In the genomic region with DNA sequence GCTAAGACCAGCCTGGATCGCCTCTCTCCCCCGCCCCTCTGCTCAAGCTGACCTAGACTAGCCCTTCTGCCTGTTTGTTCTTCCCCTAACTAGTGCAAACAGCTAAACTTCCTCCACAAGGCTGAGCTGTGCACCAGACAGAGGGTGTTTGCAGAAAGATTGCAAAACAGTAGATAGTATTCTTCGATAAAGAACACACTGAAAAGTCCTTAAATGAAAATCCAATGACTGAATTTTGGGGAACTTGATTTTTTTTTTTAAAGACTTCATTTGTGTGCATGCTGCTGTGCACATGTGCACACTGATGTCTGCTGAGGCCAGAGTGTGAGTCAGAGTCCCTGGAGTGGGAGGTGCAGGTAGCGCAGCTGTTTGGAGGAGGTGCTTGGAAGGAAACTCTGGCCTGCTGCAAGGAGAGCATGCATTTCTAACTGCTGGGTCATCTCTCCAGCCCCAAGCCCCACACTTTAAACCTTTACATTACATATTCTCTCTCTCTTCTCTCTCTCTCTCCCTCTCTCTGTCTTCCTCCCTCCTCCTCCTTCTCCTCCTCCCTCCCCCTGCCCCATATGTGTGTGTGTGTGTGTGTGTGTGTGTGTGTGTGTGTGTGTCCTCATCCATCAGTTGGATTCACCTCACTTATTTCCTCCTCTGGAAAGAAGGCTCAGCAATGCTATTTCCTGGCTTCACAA, we compare ENCODE assay signal across 8 mouse cellular contexts. TPM values are rescaled to one million over a fixed set of nuclear protein-coding genes. Genes with fewer than 3 reads are reported as not detected.
DNase-seq lines count a peak whose midpoint lies in the region; ATAC-seq and TF ChIP-seq lines count a peak whose summit lies in the region.

No protein-coding gene starts in this region.

- TF ChIP-seq CTCF in cortical plate, adult 2 months (IDR thresholded peaks at IDR 0.05; ENCODE audit: extremely low read depth, insufficient read depth, low read length): no peak

- no peaks in the 10 kb centered on the region for H3K9me3 ChIP-seq in kidney, embryonic 15.5 days (replicated peaks)
- no peaks in the 10 kb centered on the region for H3K9me3 ChIP-seq in liver, embryonic 13.5 days (replicated peaks)

- H3K27ac ChIP-seq in kidney, embryonic 15.5 days: peak overlapping the region; percentile 73
- H3K27ac ChIP-seq in cortical plate, adult 2 months (ENCODE audit: insufficient read depth, low read length): peak overlapping the region; percentile 51
- H3K27ac ChIP-seq in liver, embryonic 13.5 days: peak overlapping the region; percentile 89

- no peak for TF ChIP-seq POLR2A in cortical plate, adult 2 months (IDR thresholded peaks at IDR 0.05; ENCODE audit: extremely low read depth, insufficient read depth, low read length)

- no peak overlapping the region for H3K4me2 ChIP-seq in kidney, embryonic 15.5 days
- H3K4me2 ChIP-seq in liver, embryonic 13.5 days: peak overlapping the region; percentile 44

- H3K27me3 ChIP-seq in kidney, embryonic 15.5 days: no peaks in the 10 kb centered on the region
- H3K27me3 ChIP-seq in liver, embryonic 13.5 days: no peaks in the 10 kb centered on the region

- intact Hi-C loops in heart, postnatal 10 days (cut with DNase I): no loop called here

- ATAC-seq in kidney, embryonic 15.5 days (replicated peaks; ENCODE audit: low FRiP score): peak; percentile 76
- peak; percentile 28 for ATAC-seq in CD4-positive, CD25-positive, alpha-beta regulatory T cell, adult 4 months
- ATAC-seq in liver, embryonic 13.5 days (ENCODE audit: low read depth): peak; percentile 54
- ATAC-seq in neutrophil, adult 5-6 weeks (ENCODE audit: extremely low read depth, insufficient number of reproducible peaks, low FRiP score, poor library complexity, severe bottlenecking): peak; percentile 78

- H3K36me3 ChIP-seq in kidney, embryonic 15.5 days: no peaks in the 10 kb centered on the region
- H3K36me3 ChIP-seq in liver, embryonic 13.5 days: peaks cover 17% of the 10 kb centered on the region

- no peak overlapping the region for H3K9ac ChIP-seq in kidney, embryonic 15.5 days
- peak overlapping the region; percentile 44 for H3K9ac ChIP-seq in liver, embryonic 13.5 days

- H3K4me3 ChIP-seq in kidney, embryonic 15.5 days (replicated peaks): no peak overlapping the region
- no peak overlapping the region for H3K4me3 ChIP-seq in cortical plate, adult 2 months (ENCODE audit: insufficient read depth, low read length)
- peak overlapping the region; percentile 16; the same call in 1 of the 2 replicates for H3K4me3 ChIP-seq in liver, embryonic 13.5 days (replicated peaks)

- no peak for DNase-seq in kidney, postnatal 14 days
- DNase-seq in heart, postnatal 10 days: peak; percentile 55 to 58
- no peak for DNase-seq in liver, embryonic 13.5 days
- no peak for DNase-seq in embryo, embryonic 10.5 days (ENCODE audit: low spot score)

- 55% methylated on average over 4 of the region's 4 CpGs for WGBS in kidney, embryonic 15.5 days
- 17% methylated on average over 4 of the region's 4 CpGs for WGBS in liver, embryonic 13.5 days (ENCODE audit: insufficient replicate concordance)

- H3K4me1 ChIP-seq in kidney, embryonic 15.5 days: peaks cover 27% of the 10 kb centered on the region
- peaks cover 2% of the 10 kb centered on the region; the same call in 1 of the 2 replicates for H3K4me1 ChIP-seq in cortical plate, adult 2 months (ENCODE audit: control insufficient read depth, insufficient read depth, low read length)
- peaks cover 97% of the 10 kb centered on the region for H3K4me1 ChIP-seq in liver, embryonic 13.5 days (replicated peaks)

RNA-seq across cellular contexts. Expression of a gene that starts 29.0 kb away (rescaled TPM):
- polyA plus RNA-seq in kidney, embryonic 15.5 days (2015; fragmentation: Nextera tagmentation; extraction: Ambion mirVana): 9.2 and 9.8 TPM in 2 replicates
- polyA plus RNA-seq in CD4-positive, CD25-positive, alpha-beta regulatory T cell, adult 4 months (2017; shearing (Covaris generic)): 10 to 100 TPM; 74.5 to 78.4 TPM
- polyA plus RNA-seq in cortical plate, adult 2 months (2012; rRNA removed): 4.4 and 5.5 TPM in 2 replicates
- total RNA-seq in heart, postnatal 10 days (2021): 1 to 10 TPM; 4.0 to 5.2 TPM
- 14.0 and 20.3 TPM in 2 replicates for polyA plus RNA-seq in liver, embryonic 13.5 days (2015; fragmentation: Nextera tagmentation; extraction: Ambion mirVana)
- 102 and 108 TPM in 2 replicates for total RNA-seq in neutrophil, adult 5-6 weeks (2017)

RNA-seq across cellular contexts. Expression of a gene that starts 34.1 kb away (rescaled TPM):
- 111 and 113 TPM in 2 replicates for polyA plus RNA-seq in kidney, embryonic 15.5 days (2015; fragmentation: Nextera tagmentation; extraction: Ambion mirVana)
- 10 to 100 TPM; 72.0 to 73.5 TPM for polyA plus RNA-seq in CD4-positive, CD25-positive, alpha-beta regulatory T cell, adult 4 months (2017; shearing (Covaris generic))
- 80.3 and 81.6 TPM in 2 replicates for polyA plus RNA-seq in cortical plate, adult 2 months (2012; rRNA removed)
- 10 to 100 TPM; 87.8 to 98.0 TPM for total RNA-seq in heart, postnatal 10 days (2021)
- polyA plus RNA-seq in liver, embryonic 13.5 days (2015; fragmentation: Nextera tagmentation; extraction: Ambion mirVana): 65.6 and 78.3 TPM in 2 replicates
- 89.6 and 100 TPM in 2 replicates for total RNA-seq in neutrophil, adult 5-6 weeks (2017)

Comparison
In these comparisons a context has a peak if more than half of its experiments do, and no peak if none do; other contexts are left out.
1. ATAC-seq: peak in every context shown above with its lines; median percentile 78 in neutrophil, adult 5-6 weeks; 76 in kidney, embryonic 15.5 days; 54 in liver, embryonic 13.5 days; 28 in CD4-positive, CD25-positive, alpha-beta regulatory T cell, adult 4 months.
2. DNase-seq: peak in heart, postnatal 10 days (2 of 2); none in kidney, postnatal 14 days (single experiment), liver, embryonic 13.5 days (single experiment) and embryo, embryonic 10.5 days (single experiment).
3. Peak in every context shown above with its lines, with median percentiles within 50 percentile points of each other: H3K27ac ChIP-seq.